Mouse (Mus musculus): Measurements from ENCODE around the gene Tcp11l2. TPM values are rescaled to one million over a fixed set of nuclear protein-coding genes. Genes with fewer than 3 reads are reported as not detected.

Tcp11l2 gene
- polyA plus RNA-seq, 2 experiments = 31.4 to 44.2 TPM

- 66% methylated on average over 8 of the region's 8 CpGs for WGBS (ENCODE audit: insufficient replicate concordance)
- no peak overlapping the region for H3K27ac ChIP-seq
- peaks cover 0 to 5% of the 10 kb centered on the region in 2 experiments; a peak in 2 of 4 replicates for H3K4me1 ChIP-seq (replicated peaks; ENCODE audit: control insufficient read depth in 2 of 2, insufficient read depth in 2 of 2, low read length in 1 of 2)
- no peak overlapping the region for H3K4me3 ChIP-seq (ENCODE audit: insufficient read depth in 1 of 2, low read depth in 2 of 2, low read length in 2 of 2)
- H3K36me3 ChIP-seq (replicated peaks; ENCODE audit: control insufficient read depth, insufficient read depth, low read depth) = no peaks in the 10 kb centered on the region
- ATAC-seq (ENCODE audit: insufficient read depth) = no peak
- DNase-seq (ENCODE audit: low read depth in 3 of 3, low spot score in 3 of 3) = no peak
- no peak overlapping the region for H3K9ac ChIP-seq (replicated peaks)
- H3K9me3 ChIP-seq (ENCODE audit: control insufficient read depth, low read length) = no peaks in the 10 kb centered on the region
- H3K27me3 ChIP-seq (ENCODE audit: control insufficient read depth, insufficient read depth, low read length) = no peaks in the 10 kb centered on the region; the same call in 1 of the 2 replicates
- TF ChIP-seq CTCF (IDR thresholded peaks at IDR 0.05; ENCODE audit: low read depth) = no peak
- no peak for TF ChIP-seq EP300 (IDR thresholded peaks at IDR 0.05; ENCODE audit: low read depth)
- no peak overlapping the region for H3K4me2 ChIP-seq (ENCODE audit: low read depth)
Observed at GRCm38 (mm10) chr10:84564427-84564826, 12.0 kb upstream of the Tcp11l2 start.

DNA sequence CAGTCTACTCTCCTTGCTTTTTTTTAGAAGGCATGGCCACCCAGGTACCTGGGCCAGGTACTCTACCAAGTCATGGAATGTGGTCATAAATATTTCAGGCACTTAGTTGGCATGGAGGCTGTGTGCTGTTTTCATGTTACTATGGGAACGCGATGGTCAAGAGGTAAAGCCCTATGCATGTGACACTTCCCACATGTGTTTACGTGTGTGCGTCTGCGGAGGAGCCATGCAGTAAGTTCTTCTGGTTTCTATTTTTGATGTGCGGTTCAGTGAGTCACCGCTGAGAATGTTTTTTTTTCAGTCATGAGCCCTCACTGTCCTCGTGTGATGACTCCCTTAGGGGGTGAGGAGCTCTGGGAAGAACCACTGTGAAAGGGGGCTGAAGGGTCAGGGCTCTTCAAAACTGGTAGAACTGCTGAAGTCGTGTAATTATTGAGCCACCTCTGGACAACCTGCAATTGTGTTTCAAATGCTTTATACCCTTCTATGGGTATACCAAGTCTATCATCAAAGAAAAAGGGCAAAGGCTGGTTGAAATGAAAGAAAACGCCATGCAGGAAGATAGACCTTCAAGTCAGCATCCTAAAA lies 5.3 kb upstream of the Tcp11l2 start:
- no peak for ATAC-seq (ENCODE audit: insufficient read depth)
- peaks cover 23% of the 10 kb centered on the region in 2 experiments for H3K4me1 ChIP-seq (replicated peaks; ENCODE audit: control insufficient read depth in 2 of 2, insufficient read depth in 2 of 2, low read length in 1 of 2)
- 71% methylated on average over 10 of the region's 10 CpGs for WGBS (ENCODE audit: insufficient replicate concordance)

GRCm38 (mm10) chr10:84573671-84574420 lies 2.6 kb upstream of the Tcp11l2 start:
- Histone ChIP-seq H3K9ac (replicated peaks) (peak overlapping the region; percentile 68; the same call in 1 of the 2 replicates), H3K4me1 (replicated peaks; ENCODE audit: control insufficient read depth in 2 of 2, insufficient read depth in 2 of 2, low read length in 1 of 2) (peaks cover 25 to 29% of the 10 kb centered on the region in 2 experiments), H3K9me3 (ENCODE audit: control insufficient read depth, low read length) (no peaks in the 10 kb centered on the region), H3K27ac (peak overlapping the region; percentile 94), H3K36me3 (replicated peaks; ENCODE audit: control insufficient read depth, insufficient read depth, low read depth) (no peaks in the 10 kb centered on the region), H3K4me2 (ENCODE audit: low read depth) (no peak overlapping the region; the same call in 1 of the 2 replicates), H3K4me3 (ENCODE audit: insufficient read depth in 1 of 2, low read depth in 2 of 2, low read length in 2 of 2) (no peak overlapping the region), H3K27me3 (ENCODE audit: control insufficient read depth, insufficient read depth, low read length) (no peaks in the 10 kb centered on the region)
- TF ChIP-seq EP300 (IDR thresholded peaks at IDR 0.05; ENCODE audit: low read depth) = no peak
- TF ChIP-seq CTCF (IDR thresholded peaks at IDR 0.05; ENCODE audit: low read depth) = no peak
- DNase-seq (ENCODE audit: low read depth in 3 of 3, low spot score in 3 of 3) (no peak), ATAC-seq (ENCODE audit: insufficient read depth) (no peak)
- 39% methylated on average over 5 of the region's 5 CpGs for WGBS (ENCODE audit: insufficient replicate concordance)

More for the DNA sequence above, 5.3 kb upstream of the Tcp11l2 start:
- Histone ChIP-seq H3K36me3 (replicated peaks; ENCODE audit: control insufficient read depth, insufficient read depth, low read depth) (no peaks in the 10 kb centered on the region), H3K9ac (replicated peaks) (no peak overlapping the region), H3K4me3 (ENCODE audit: insufficient read depth in 1 of 2, low read depth in 2 of 2, low read length in 2 of 2) (no peak overlapping the region), H3K9me3 (ENCODE audit: control insufficient read depth, low read length) (no peaks in the 10 kb centered on the region), H3K4me2 (ENCODE audit: low read depth) (no peak overlapping the region), H3K27me3 (ENCODE audit: control insufficient read depth, insufficient read depth, low read length) (no peaks in the 10 kb centered on the region), H3K27ac (no peak overlapping the region)
- no peak for DNase-seq (ENCODE audit: low read depth in 3 of 3, low spot score in 3 of 3)
- no peak for TF ChIP-seq CTCF (IDR thresholded peaks at IDR 0.05; ENCODE audit: low read depth)
- no peak for TF ChIP-seq EP300 (IDR thresholded peaks at IDR 0.05; ENCODE audit: low read depth)

GRCm38 (mm10) chr10:84576029-84576394 lies 414 bp upstream of the Tcp11l2 start:
- peaks cover 25 to 34% of the 10 kb centered on the region in 2 experiments for H3K4me1 ChIP-seq (replicated peaks; ENCODE audit: control insufficient read depth in 2 of 2, insufficient read depth in 2 of 2, low read length in 1 of 2)
- TF ChIP-seq EP300 (IDR thresholded peaks at IDR 0.05; ENCODE audit: low read depth) (peak; percentile 95), CTCF (IDR thresholded peaks at IDR 0.05; ENCODE audit: low read depth) (no peak)
- peak overlapping the region; percentile 94 for H3K27ac ChIP-seq
- H3K9ac ChIP-seq (replicated peaks) = peak overlapping the region; percentile 85
- peak overlapping the region; percentile 74 to 95 for H3K4me3 ChIP-seq (ENCODE audit: insufficient read depth in 1 of 2, low read depth in 2 of 2, low read length in 2 of 2)
- H3K9me3 ChIP-seq (ENCODE audit: control insufficient read depth, low read length) = no peaks in the 10 kb centered on the region
- H3K27me3 ChIP-seq (ENCODE audit: control insufficient read depth, insufficient read depth, low read length) = no peaks in the 10 kb centered on the region
- peak overlapping the region; percentile 99 for H3K4me2 ChIP-seq (ENCODE audit: low read depth)
- no peaks in the 10 kb centered on the region for H3K36me3 ChIP-seq (replicated peaks; ENCODE audit: control insufficient read depth, insufficient read depth, low read depth)
- under 1% methylated on average over 14 of the region's 14 CpGs for WGBS (ENCODE audit: insufficient replicate concordance)
- DNase-seq (ENCODE audit: low read depth in 3 of 3, low spot score in 3 of 3) (peak; percentile 97 to 99 (median 98)), ATAC-seq (ENCODE audit: insufficient read depth) (peak; percentile 91)

DNA sequence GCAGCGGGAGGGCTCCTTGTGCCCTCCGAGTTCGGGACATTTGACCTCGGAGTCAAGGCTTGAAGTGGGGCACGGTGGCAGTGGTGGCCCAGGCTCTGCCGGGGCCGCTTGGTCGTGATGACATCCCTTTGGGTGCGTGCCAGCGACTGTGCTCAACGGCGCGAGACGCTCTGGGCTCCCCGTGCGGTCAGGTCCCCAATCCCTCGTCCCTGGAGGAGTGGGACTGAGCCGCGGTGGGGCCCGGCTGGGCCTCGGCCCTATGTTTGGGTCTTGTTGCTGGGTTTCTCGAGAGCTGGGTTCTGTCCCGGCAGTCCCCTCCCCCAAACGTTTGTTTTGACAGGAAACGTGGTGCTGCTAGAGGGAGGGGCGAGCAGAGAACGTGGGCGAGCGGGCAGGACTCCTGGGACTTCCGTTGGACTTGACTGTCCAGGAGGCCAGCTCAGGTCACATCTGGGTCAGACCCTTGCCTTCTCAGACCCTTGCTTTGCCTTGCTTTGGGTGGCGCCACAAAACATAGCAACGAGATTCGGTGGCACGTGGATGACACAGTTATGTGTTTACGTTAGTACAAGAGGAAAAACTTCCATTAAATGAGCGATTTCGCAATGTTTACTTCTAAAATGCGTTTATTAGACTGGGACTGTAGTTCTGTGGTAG lies 773 bp downstream of the Tcp11l2 start:
- DNase-seq (ENCODE audit: low read depth in 3 of 3, low spot score in 3 of 3) (peak in 2 of 3 experiments; percentile 30 to 33), ATAC-seq (ENCODE audit: insufficient read depth) (no peak)
- H3K9ac ChIP-seq (replicated peaks) = peak overlapping the region; percentile 85
- no peaks in the 10 kb centered on the region for H3K36me3 ChIP-seq (replicated peaks; ENCODE audit: control insufficient read depth, insufficient read depth, low read depth)
- H3K4me1 ChIP-seq (replicated peaks; ENCODE audit: control insufficient read depth in 2 of 2, insufficient read depth in 2 of 2, low read length in 1 of 2) = peaks cover 25 to 36% of the 10 kb centered on the region in 2 experiments
- H3K27me3 ChIP-seq (ENCODE audit: control insufficient read depth, insufficient read depth, low read length) = no peaks in the 10 kb centered on the region
- 1% methylated on average over 38 of the region's 38 CpGs for WGBS (ENCODE audit: insufficient replicate concordance)
- H3K4me3 ChIP-seq (ENCODE audit: insufficient read depth in 1 of 2, low read depth in 2 of 2, low read length in 2 of 2) = peak overlapping the region; percentile 74 to 95
- H3K9me3 ChIP-seq (ENCODE audit: control insufficient read depth, low read length) = no peaks in the 10 kb centered on the region
- no peak for TF ChIP-seq CTCF (IDR thresholded peaks at IDR 0.05; ENCODE audit: low read depth)
- no peak for TF ChIP-seq EP300 (IDR thresholded peaks at IDR 0.05; ENCODE audit: low read depth)
- peak overlapping the region; percentile 99 for H3K4me2 ChIP-seq (ENCODE audit: low read depth)
- peak overlapping the region; percentile 94 for H3K27ac ChIP-seq
